Mouse (Mus musculus) G1E (cell line): ENCODE results near the gene Gm43552.

Source experiments
- CTCF ChIP-seq: IDR thresholded peaks from 2 replicates; pipeline ENCODE4 v1.5.1; 2012; ENCODE audit warnings: low read depth, low read length, inconsistent platforms, mixed read lengths
- TAL1 ChIP-seq: conservative IDR thresholded peaks from 2 replicates; pipeline ENCODE4 v1.6.1; 2012; ENCODE audit warnings: low read depth, low read length, inconsistent platforms, mixed read lengths

GRCm38 (mm10) chr5:65435806-65436561 is 56.6 kb downstream of the Gm43552 start, which contains the start of gene Ugdh:
- TF ChIP-seq CTCF (no peak), TAL1 (no peak)
